Mouse (Mus musculus) telencephalon, adult 2 months (tissue): ENCODE measurements around the gene Inha.

Experiments used
- DNase-seq: peaks from one replicate; pipeline ENCODE4 v3.0.0-alpha.2; 2011; ENCODE audit warnings: low read depth, low spot score

Inha gene

DNA sequence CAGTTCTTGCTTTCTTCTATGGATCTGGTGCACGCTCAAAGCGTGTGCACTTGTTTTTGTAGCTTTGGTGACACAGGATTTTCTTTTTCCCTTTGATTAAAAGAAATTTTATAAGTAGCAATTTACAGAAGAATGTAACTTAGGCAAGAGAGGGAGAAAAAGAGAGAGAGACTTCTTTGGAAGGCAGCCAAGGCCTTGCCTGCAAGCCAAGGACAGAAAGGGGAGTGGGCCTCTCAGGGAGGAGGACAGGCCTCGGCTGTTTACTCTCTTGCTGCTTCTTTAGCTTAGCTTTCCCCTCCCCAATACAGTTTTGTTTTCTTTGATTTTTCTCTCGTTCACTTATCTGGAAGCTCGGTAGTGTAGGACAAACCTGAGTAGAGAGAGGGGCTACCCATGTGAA lies 12.7 kb downstream of the Inha start:
- no peak for DNase-seq

DNA sequence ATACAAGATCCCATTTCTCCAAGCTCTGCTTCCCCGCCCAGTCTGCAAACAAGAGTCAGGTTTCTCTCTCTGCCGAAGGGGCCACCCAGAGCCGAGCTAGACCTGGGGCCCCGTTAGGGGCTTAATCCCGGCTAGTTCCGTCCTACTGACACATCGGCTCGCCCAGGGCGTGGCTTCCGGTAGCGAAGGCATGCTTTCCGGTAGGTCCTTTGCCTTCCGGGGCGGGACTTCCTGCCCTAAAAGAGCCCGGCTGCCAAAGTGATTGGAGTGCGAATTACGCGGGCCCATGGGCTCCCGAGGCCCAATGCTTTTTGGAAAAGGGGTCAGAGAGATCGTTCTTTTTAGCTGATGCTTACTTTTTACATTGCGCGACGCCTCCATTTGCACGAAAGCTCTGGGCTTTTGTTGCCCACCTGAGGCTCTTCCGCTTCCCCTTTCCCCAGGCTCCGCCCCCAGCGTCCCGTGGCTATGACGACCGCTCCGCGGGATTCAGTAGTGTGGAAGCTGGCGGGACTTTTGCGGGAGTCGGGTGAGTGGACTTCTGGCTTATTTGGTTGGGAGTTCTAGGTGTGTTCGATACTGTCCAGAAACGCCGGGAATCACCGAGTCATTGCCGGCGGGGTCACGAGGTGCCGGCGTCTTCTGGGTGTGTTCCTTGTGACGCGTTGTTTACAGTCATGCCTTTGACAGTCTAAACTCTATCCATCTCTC lies 14.6 kb downstream of the Inha start, which contains the start of gene Stk11ip:
TSS of gene Stk11ip (plus strand) at position 209 of the 711 bp plus-strand sequence.
- DNase-seq: peak; percentile 89

DNA sequence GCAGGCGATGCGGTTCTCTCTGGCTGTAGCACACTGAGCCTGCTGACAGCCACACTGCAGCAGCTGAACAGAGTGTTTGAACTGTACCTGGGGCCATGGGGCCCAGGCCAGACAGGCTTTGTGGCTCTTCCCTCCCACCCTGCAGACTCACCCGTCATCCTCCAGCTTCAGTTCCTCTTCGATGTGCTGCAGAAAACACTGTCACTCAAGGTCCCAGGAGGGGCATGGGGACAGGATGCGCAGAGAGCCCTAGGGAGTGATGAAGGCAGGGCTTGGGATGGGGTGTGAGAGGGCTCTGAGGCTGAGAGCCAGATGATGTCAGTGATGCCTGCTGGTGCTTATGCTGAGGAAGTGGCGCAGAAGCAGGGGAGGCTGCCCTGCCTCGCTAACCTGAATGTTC lies 17.8 kb downstream of the Inha start:
- no peak for DNase-seq

DNA sequence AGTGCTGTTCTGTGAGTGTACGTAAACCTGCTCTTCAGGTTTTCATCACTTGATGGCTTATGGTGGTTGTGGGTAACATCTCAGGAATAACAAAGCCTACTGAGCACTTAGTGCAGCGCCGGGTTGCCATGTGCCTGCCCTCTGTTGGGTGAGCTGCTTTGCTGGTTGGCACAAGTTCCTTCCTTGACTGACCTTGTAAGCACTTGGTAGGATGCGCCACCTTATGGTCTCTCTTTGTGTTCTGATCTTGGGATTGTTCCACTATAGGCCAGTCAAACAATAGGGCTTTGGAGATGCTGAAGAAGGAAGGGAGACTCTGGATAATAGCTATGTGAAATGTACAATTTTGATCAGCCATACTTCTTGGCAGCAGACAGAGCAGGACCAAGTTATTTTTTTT lies 23.7 kb downstream of the Inha start:
- DNase-seq: no peak

DNA sequence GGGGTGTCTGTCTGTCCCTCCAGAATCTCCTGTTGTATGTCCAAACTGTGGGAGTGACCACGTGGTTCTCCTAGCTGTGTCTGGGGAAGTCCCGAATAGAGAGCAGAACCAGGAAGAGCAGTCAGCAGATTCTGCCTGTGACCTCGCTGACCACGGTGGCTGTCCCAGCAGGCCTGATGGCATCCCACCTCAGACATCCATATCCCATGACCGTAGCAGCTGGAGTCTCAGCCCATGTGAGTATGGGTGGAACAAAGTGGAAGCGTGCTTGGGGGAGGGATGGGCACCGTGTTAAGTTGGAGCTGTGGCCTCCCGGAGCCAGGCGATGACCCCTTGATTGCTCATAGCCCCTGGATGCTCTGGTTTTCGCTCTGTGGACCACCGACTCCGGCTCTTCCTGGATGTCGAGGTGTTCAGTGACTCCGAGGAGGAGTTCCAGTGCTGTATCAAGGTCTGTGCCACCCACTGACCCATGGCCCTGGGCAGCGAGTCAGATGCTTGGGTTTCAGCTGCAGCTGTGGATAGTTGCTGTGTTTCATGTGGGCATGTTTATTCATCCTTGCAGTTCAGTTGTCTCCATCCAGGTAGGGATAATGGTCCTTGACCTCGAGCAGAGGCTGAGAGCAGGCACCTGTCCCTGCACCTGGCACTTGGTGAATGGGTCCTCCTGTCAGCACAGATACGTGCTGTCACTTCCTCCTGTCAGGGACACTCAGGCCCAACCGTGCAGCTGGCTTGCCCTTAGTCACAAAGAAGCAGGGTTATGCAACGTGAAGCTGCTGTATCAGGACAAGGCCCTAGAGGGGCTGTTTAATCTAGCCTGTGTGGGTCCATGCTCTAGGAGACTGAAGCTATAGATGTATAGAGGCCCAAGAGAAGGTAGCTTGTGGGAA lies 25.6 kb downstream of the Inha start:
- DNase-seq: no peak

DNA sequence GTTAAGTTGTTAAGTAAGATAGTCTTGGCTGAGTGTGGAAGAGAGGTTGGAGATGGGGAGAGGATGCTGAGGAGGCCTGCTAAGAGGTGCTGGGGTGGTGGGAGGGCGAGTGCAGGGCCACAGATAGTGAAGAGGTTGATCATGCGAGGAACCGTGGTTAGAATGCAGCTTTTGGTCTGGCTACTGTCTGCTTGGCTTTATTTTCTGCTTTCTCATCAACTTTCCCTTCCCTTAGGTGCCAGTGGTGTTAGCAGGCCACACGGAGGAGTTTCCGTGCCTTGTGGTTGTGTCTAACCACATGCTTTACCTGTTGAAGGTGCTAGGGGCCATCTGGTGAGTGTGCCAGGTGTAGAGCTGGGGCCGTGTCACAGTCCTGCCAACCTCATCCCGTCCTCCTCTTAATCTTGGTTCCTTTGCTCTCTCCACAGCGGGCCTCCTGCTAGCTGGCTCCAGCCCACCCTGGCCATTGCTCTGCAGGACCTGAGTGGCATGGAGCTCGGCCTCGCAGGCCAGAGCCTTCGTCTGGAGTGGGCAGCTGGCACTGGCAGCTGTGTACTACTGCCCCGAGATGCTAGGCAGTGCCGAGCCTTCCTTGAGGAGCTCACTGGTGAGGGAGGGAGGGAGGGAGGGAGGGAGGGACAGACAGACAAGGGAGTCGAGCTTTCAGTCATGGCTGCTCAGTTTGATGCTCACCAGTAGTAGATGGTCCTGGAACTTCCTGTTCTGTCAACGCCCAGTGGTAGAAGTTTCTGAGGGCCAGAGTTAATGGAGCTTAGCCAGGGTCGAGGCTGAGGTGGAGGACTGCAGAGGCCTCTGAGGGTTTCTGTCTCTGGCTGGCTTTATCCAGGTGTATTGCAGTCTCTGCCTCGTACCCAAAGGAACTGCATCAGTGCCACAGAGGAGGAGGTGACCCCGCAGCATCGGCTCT lies 26.7 kb downstream of the Inha start:
- DNase-seq: no peak

DNA sequence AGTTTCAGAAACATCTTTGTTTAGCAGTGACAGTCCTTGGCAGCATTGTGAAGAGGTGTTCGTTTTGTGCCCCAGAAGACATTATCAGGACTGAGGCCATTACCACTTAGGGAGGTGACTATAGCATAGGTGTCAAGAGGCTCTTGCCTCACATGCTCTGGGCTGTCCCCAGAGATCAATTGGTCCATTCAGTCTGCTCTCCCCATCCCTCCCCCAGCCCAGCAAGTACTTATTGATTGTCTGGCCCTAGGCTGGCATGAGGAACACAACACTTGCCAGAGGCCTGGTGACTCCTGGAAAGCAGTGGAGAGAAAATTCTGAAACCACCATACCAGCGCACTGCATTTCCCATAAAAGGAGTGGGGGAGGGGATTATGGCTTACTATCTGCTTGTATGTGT lies 30.7 kb downstream of the Inha start:
- no peak for DNase-seq

DNA sequence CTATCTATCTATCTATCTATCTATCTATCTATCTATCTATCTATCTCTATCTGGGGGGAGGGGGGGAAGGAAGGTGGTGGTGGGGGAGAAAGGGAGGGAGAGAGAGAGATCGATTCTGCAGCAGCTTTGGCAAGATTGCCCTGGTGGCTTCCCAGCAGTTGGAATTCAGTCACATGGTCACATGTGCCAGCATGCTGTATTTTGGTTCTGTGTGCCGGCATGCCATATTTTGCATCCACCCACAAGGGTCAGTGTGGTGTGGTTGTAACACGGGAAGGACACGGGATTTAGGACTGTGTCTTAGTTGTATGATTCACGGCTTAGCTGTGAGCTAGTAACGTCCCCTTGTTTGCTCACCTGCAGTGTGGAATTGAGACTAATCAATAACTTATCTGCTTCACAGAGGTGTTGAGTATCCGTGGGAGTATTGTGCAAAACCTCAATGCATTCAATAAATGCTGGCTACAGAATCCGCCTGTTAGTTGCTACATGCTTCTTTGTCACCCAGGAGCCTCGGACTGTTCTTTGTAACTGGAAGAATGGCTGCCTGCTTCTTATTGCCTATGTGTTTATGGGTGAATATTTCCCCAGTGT lies 31.8 kb downstream of the Inha start:
- DNase-seq: no peak

DNA sequence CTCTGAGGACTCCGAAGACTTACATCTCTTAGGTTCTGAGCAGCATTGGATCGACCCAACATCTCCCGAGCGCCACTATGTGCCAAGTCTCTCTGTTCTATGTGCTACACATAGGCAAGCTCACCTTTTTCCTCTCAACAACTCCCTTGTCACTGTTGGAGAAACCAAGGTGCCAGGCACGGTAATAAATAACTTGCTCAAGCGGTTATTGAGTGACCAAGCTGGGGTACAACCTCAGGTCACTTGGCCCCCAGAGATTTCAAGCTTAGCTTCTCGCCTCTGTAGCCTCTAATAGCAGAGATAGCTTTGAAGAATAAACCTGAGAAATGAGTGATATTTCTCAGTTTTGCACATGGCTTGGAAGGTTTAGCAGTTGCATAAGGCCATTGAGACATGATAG lies 34.6 kb downstream of the Inha start:
- DNase-seq: no peak

DNA sequence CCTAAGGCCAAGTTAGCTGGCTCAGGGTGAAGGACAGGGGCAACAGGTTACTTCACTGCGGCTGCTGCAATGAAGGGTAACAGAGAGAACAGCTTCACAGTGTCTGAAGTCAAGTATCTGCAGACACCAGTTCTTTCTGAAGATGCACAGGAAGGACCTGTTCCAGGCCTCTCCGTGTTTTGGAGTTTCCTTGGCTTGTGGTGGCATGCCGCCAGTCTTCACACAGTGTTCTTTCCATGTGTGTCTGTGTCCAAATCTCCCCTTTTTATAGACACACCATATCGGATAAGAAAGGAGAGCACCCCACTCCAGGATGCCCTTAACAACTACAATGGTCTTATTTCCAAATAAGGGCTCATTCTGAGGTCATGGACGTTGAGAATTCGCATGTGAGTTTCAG lies 37.5 kb downstream of the Inha start:
- DNase-seq: no peak

DNA sequence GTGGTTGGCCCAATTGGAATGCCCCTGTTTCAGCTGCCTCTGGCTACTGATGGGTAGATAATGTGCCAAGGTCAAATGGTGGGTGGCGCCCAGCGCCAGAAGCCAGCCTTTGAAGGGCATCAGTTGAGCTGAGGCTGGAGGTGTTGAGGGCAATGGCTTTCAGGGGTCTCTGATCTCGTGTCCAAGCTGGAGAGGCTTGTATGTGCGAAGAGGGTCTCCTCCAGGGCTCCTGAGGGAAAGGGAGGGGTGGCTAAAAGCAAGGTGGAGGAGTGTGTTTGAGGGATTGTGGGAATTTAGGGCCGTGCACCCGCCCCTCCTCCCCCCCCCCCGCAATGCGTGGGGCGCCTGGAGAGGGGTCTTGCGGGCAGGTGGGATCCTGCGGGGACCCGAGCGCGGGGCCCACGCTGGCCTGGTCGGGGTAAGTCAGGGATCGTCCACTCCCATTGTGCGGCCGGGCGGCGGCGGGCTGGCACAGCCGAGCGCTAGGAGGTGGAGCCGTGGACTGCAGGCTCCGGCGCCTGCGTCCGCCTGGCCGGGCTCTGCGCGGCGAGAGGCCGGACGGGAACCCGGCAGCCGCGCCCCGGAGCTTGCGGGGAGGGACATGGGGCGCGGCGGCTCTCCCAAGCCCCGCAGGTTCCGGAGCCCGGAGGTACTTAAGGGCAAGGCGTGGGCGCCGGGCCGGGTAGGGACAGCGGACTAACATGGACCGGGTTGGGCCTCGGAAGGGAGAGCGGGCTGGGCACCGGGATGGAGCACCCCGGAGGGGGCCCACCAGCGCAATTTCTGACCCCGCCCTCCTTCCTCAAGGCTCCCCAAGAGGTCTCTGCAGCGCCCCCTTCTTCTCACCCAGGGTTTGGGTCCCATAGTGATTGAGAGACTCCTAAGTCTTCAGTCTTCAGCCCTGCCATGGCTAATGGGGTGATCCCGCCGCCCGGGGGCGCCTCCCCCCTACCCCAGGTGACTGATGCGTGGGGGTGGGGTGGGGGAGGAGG lies 39.4 kb downstream of the Inha start, which contains the start of gene Slc4a3:
TSS of gene Slc4a3 (plus strand) at position 302 of the 992 bp plus-strand sequence.
- DNase-seq: no peak

DNA sequence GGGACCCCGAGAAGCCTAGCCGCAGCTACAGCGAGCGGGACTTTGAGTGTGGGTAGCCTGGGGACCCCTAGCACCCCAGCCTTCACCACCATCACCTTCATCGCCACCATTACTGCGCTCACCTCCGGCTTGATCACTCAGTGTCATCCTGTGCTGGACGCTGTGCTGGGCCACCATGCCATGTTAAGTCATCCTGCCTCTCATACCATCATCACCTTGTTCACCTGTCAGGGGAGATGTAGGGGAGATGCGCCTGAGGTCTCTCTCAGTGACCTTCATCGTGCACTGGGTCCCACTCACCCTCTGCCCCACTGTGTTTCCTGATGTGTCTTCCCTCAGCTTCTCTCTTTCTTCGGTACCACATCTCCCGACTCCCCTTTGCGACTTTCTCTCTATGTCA lies 40.5 kb downstream of the Inha start:
- DNase-seq: no peak

DNA sequence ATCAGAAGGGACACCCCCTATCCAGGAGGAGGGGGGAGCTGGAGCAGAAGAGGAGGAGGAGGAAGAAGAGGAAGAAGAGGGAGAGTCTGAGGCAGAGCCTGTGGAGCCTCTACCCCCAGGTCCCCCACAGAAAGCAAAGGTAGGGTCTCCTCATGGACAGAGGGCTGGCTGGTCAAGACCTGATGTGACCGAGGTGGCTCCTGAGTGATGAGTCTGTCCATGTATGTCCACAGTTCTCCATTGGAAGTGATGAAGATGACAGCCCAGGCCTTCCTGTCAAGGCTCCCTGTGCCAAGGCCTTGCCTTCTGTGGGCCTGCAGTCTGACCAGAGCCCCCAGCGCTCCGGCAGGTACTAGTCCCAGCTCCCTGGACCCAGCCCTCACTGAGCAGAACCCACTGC lies 41.2 kb downstream of the Inha start:
- no peak for DNase-seq

DNA sequence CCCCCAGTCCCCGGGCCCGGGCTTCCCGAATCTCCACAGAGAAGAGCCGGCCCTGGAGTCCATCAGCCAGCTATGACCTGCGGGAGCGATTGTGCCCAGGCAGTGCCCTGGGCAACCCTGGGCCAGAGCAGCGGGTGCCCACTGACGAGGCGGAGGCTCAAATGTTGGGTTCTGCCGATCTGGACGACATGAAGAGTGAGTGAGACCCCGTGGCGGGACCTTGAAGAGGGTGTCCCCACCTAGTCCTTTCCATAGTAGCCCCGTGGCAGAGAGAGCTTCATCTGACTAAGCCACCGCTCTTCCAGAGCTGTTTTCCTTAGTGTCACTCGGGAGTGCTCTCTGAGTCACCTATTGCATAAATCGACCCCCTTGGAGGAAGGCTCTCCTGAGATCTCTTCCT lies 42.0 kb downstream of the Inha start:
- no peak for DNase-seq

DNA sequence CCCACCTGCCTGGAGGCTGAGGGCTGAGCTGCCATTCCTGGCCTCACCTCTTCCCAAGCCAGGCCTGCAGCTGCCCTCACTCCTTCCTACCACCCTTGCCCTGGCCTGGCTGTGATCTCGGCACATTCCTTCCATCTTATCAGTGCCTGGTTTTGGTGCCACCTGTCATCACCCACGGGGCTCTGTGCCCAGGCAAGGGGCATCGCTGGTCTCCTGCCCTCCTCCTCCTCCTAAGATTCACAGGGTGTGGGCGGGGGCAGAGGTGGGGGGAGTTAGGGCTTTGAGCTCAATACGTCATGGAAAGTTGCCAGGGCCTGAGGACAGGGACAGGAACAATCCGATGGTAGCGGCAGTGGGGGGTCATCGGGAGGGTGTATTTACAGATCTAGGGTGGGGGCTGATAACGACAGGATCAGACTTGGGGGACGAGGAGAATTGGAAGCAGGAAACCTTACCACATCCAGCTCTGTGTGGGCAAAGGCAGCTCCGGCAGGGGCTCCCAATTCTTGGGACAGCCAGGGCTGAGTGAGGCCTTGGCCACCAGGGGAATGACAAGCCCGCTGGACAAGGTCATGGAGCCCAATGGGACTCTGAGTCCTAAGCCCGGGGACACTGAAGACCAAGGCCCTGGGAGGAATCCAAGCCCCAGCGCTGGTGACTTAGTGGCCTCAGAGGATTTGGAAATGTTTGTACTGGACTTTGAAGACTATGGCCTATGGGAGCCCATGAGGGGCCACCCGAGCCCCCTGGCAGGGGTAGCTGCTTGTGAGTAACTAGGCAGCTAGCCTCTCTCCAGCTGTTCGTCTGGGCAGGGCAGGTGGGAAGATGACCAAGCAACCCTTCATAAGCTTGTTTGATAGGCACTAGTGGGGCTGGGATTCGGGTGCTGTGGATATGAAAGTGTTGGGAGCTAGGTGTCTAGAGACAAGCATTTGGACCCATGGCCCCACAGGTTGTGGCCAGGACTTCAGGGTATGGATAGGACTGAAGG lies 42.7 kb downstream of the Inha start:
- no peak for DNase-seq

DNA sequence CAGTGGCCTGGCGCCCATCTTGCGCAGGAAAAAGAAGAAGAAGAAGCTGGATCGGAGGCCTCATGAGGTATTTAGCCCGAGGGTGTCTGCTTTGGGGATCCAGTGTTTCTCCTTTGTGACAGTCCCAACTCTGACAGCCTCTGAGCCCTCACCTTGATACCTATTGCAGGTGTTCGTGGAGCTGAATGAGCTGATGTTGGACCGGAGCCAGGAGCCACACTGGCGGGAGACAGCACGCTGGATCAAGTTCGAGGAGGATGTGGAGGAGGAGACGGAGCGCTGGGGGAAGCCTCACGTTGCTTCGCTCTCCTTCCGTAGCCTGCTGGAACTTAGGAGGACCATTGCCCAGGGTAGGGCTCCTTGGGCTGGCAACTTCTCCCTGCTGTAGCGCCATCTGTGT lies 43.7 kb downstream of the Inha start:
- no peak for DNase-seq

DNA sequence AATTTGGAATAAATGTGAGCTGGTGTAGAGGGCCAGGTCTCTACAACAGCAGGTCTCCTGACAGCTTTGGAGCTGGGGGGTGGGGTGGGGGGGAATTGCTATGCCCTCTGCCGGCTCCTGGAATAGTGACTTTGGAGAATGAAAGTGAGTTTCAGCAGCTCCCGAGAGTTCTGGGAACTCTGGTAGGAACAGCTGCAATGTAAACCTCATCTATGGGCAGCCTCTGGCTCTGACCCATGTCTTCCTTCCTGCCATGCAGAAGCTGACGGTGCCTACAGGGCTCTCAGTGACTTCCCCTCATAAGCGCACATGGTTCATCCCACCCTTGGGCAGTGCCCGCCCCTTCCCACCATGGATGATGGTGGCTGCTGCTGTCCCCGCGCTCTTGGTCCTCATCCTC lies 48.8 kb downstream of the Inha start:
- no peak for DNase-seq

DNA sequence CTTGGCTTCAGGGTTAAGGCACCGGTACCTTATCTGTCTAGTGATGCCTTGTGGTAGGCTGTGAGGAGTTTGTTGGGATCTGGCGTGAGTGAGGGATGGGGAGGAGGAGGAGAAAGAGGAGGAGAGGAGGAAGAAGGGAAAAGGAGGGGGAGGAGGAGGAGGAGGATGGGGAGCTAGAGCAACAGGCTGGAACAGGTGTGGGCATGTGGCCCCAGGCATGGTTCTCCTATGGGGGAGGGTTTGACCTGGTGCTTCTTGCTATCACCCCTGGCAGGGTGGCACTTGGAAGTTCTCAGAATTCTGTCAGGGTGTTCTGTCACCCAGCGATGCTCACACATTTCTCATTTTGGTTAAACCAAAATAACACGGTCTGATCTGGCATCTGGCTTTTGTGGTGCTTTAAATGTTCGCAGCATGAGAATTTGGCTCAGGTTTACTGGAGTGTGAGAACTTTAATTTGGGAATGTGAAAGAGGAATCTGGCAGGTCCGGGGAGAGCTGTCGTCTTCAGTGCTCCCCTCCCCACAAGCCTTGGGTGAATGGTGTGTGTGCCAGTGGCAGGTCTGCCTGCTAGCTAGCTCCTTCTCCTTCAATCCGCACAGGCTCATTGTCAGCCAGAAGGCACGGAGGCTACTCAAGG lies 49.4 kb downstream of the Inha start:
- DNase-seq: peak; percentile 88
